Mouse (Mus musculus): ENCODE data around the gene Gsx2.
A peak's percentile ranks its signal among the peaks of the same experiment; 100 is the strongest.

The Gsx2 gene

GRCm38 (mm10) chr5:75075383-75075941 lies at the start of gene Gsx2:
TSS of gene Gsx2 (plus strand) at chr5:75075601.
- no peak for DNase-seq (ENCODE audit: low spot score in 2 of 2)

- DNase-seq (ENCODE audit: low spot score in 2 of 2) = no peak
These were observed 39.9 kb upstream of the Gsx2 start for GRCm38 (mm10) chr5:75035475-75035874.

- no peak for DNase-seq (ENCODE audit: low spot score in 2 of 2)
These were observed 36.1 kb upstream of the Gsx2 start for GRCm38 (mm10) chr5:75039307-75039706.

- DNase-seq (ENCODE audit: low spot score in 2 of 2) = no peak
These were observed 32.4 kb upstream of the Gsx2 start for GRCm38 (mm10) chr5:75043011-75043445.

GRCm38 (mm10) chr5:75043621-75044301 lies 31.6 kb upstream of the Gsx2 start:
- peak in 1 of 2 experiments; percentile 82 for DNase-seq (ENCODE audit: low spot score in 2 of 2)

GRCm38 (mm10) chr5:75044310-75044904 lies 31.0 kb upstream of the Gsx2 start, which contains the start of gene Chic2:
TSS of gene Chic2 (minus strand) at chr5:75044774.
- DNase-seq (ENCODE audit: low spot score in 2 of 2) = peak; percentile 83 to 92

- no peak for DNase-seq (ENCODE audit: low spot score in 2 of 2)
These were observed 30.0 kb upstream of the Gsx2 start for GRCm38 (mm10) chr5:75045371-75045770.

GRCm38 (mm10) chr5:75046681-75047321 lies 28.6 kb upstream of the Gsx2 start:
- no peak for DNase-seq (ENCODE audit: low spot score in 2 of 2)

GRCm38 (mm10) chr5:75051109-75051508 lies 24.3 kb upstream of the Gsx2 start:
- no peak for DNase-seq (ENCODE audit: low spot score in 2 of 2)

- DNase-seq (ENCODE audit: low spot score in 2 of 2) = no peak
These were observed 12.2 kb upstream of the Gsx2 start for GRCm38 (mm10) chr5:75063177-75063576.

- DNase-seq (ENCODE audit: low spot score in 2 of 2) = peak in 1 of 2 experiments; percentile 56
These were observed 8.7 kb upstream of the Gsx2 start for GRCm38 (mm10) chr5:75066715-75067114.

GRCm38 (mm10) chr5:75067125-75067756 lies 8.2 kb upstream of the Gsx2 start:
- DNase-seq (ENCODE audit: low spot score in 2 of 2) = peak; percentile 71 to 86

GRCm38 (mm10) chr5:75070132-75070531 lies 5.3 kb upstream of the Gsx2 start:
- no peak for DNase-seq (ENCODE audit: low spot score in 2 of 2)

- no peak for DNase-seq (ENCODE audit: low spot score in 2 of 2)
These were observed 4.6 kb upstream of the Gsx2 start for GRCm38 (mm10) chr5:75070656-75071375.

GRCm38 (mm10) chr5:75071951-75072350 lies 3.5 kb upstream of the Gsx2 start:
- no peak for DNase-seq (ENCODE audit: low spot score in 2 of 2)

GRCm38 (mm10) chr5:75072532-75072931 lies 2.9 kb upstream of the Gsx2 start:
- DNase-seq (ENCODE audit: low spot score in 2 of 2) = no peak

- DNase-seq (ENCODE audit: low spot score in 2 of 2) = no peak
These were observed 2.2 kb upstream of the Gsx2 start for GRCm38 (mm10) chr5:75073167-75073566.

- DNase-seq (ENCODE audit: low spot score in 2 of 2) = no peak
These were observed 1.7 kb upstream of the Gsx2 start for GRCm38 (mm10) chr5:75073684-75074083.

GRCm38 (mm10) chr5:75074132-75074531 lies 1.3 kb upstream of the Gsx2 start:
- no peak for DNase-seq (ENCODE audit: low spot score in 2 of 2)

- no peak for DNase-seq (ENCODE audit: low spot score in 2 of 2)
These were observed 641 bp upstream of the Gsx2 start for GRCm38 (mm10) chr5:75074537-75075382.

Measured in spleen, postnatal 4 days (tissue).